Comparison of ENCODE assay signal across 18 mouse cellular contexts in genomic region chr1:33725086-33725485, GRCm38 (mm10).
"Had no signal": no experiment of that assay in that cellular context is flagged by ENCODE, and none has a peak within 500 bp of the region (broad histone marks: within the 10 kb centered on the region; RNA-seq: fewer than 3 reads in every experiment).

No protein-coding gene starts in this region.

- DNase-seq: lung, adult 18-20 months; lung, embryonic 14.5 days; lung, postnatal 10 days; lung, postnatal 4 days; retina, postnatal 1 day; right cerebral cortex, adult 18-20 months; right cerebral cortex, postnatal 25 days; right cerebral cortex, postnatal 4 days; spleen, adult 18-20 months; thymus, adult 18-20 months; thymus, postnatal 14 days; thymus, postnatal 36 days had no signal

- H3K27me3 ChIP-seq: midbrain, embryonic 13.5 days; midbrain, embryonic 15.5 days; neural tube, embryonic 13.5 days; neural tube, embryonic 15.5 days had no signal

- H3K4me3 ChIP-seq: midbrain, embryonic 10.5 days; midbrain, embryonic 13.5 days; midbrain, embryonic 15.5 days; myocyte; neural tube, embryonic 13.5 days; neural tube, embryonic 15.5 days had no signal

- H3K4me2 ChIP-seq: lung, embryonic 14.5 days; midbrain, embryonic 13.5 days; midbrain, embryonic 15.5 days; neural tube, embryonic 13.5 days; neural tube, embryonic 15.5 days had no signal

- ATAC-seq: midbrain, embryonic 13.5 days; midbrain, embryonic 15.5 days had no signal

- H3K27ac ChIP-seq: midbrain, embryonic 10.5 days; midbrain, embryonic 13.5 days; midbrain, embryonic 15.5 days; neural tube, embryonic 13.5 days; neural tube, embryonic 15.5 days had no signal

- H3K9me3 ChIP-seq: midbrain, embryonic 10.5 days; midbrain, embryonic 13.5 days; midbrain, embryonic 15.5 days; neural tube, embryonic 13.5 days; neural tube, embryonic 15.5 days had no signal

- H3K9ac ChIP-seq: lung, embryonic 14.5 days; midbrain, embryonic 13.5 days; midbrain, embryonic 15.5 days; neural tube, embryonic 13.5 days; neural tube, embryonic 15.5 days had no signal
